Mouse (Mus musculus) embryo, embryonic 11.5 days (tissue): ENCODE measurements around the gene Ankrd33.

Source experiments
- DNase-seq: peaks from one replicate; pipeline ENCODE4 v3.0.0-alpha.2; 2012; ENCODE audit warnings: low read depth, low spot score

Gene Ankrd33

GRCm38 (mm10) chr15:101147115-101147909 is 31.8 kb downstream of the Ankrd33 start:
- DNase-seq, result no peak

- no peak for DNase-seq
Observed at GRCm38 (mm10) chr15:101147910-101148273, 32.3 kb downstream of the Ankrd33 start.

GRCm38 (mm10) chr15:101148604-101149003 is 33.0 kb downstream of the Ankrd33 start:
- DNase-seq, result no peak

- DNase-seq, result no peak
Observed at GRCm38 (mm10) chr15:101151409-101152261, 36.1 kb downstream of the Ankrd33 start.

- no peak for DNase-seq
Observed at GRCm38 (mm10) chr15:101154700-101155616, 39.4 kb downstream of the Ankrd33 start.

- no peak for DNase-seq
Observed at GRCm38 (mm10) chr15:101160128-101160527, 44.6 kb downstream of the Ankrd33 start.

- DNase-seq, result no peak
Observed at GRCm38 (mm10) chr15:101160591-101160990, 45.0 kb downstream of the Ankrd33 start.

GRCm38 (mm10) chr15:101161534-101161933 is 46.0 kb downstream of the Ankrd33 start:
- no peak for DNase-seq

GRCm38 (mm10) chr15:101163056-101163458 is 47.5 kb downstream of the Ankrd33 start:
- DNase-seq, result no peak

GRCm38 (mm10) chr15:101163854-101164253 is 48.3 kb downstream of the Ankrd33 start:
- DNase-seq, result no peak

- DNase-seq, result no peak
Observed at GRCm38 (mm10) chr15:101164291-101164690, 48.7 kb downstream of the Ankrd33 start.

GRCm38 (mm10) chr15:101165658-101166437 is 50.3 kb downstream of the Ankrd33 start:
- no peak for DNase-seq

GRCm38 (mm10) chr15:101167553-101167952 is 52.0 kb downstream of the Ankrd33 start:
- DNase-seq, result no peak
